Mouse (Mus musculus) neural tube, embryonic 11.5 days (tissue): ENCODE results near the gene Eef2k. TPM values are rescaled to one million over a fixed set of nuclear protein-coding genes. Genes with fewer than 3 reads are reported as not detected.

Experiments used
- ATAC-seq: fragments of 200-750 bp; cut with Nextera tagmentation; 2 replicates; pipeline ENCODE4 v1.8.0; 2017; ENCODE audit warnings: moderate number of reproducible peaks, mild to moderate bottlenecking, moderate TSS enrichment, moderate library complexity; ENCODE audit not compliant: insufficient read depth, low FRiP score, low TSS enrichment
- DNase-seq: peaks from one replicate; pipeline ENCODE4 v3.0.0-alpha.2; 2015; ENCODE audit warnings: low spot score
- H3K27ac ChIP-seq: fragments of 300-500 bp; sonication (generic); 2 replicates; pipeline ENCODE4 v1.5.1; 2014; ENCODE audit warnings: low read depth, mild to moderate bottlenecking, low read length
- H3K27me3 ChIP-seq: fragments of 300-500 bp; sonication (generic); 2 replicates; pipeline ENCODE4 v1.6.1; 2014; ENCODE audit warnings: mild to moderate bottlenecking, low read length, mixed read lengths; ENCODE audit not compliant: control insufficient read depth, insufficient read depth
- H3K36me3 ChIP-seq: fragments of 300-500 bp; sonication (generic); 2 replicates; pipeline ENCODE4 v1.6.1; 2014; ENCODE audit warnings: mild to moderate bottlenecking, low read length, moderate library complexity, mixed read lengths; ENCODE audit not compliant: control insufficient read depth, insufficient read depth
- H3K4me1 ChIP-seq: fragments of 300-500 bp; sonication (generic); 2 replicates; pipeline ENCODE4 v1.6.1; 2014; ENCODE audit warnings: low read length, mixed read lengths; ENCODE audit not compliant: control insufficient read depth, insufficient read depth
- H3K4me2 ChIP-seq: fragments of 300-500 bp; sonication (generic); 2 replicates; pipeline ENCODE4 v1.6.1; 2014; ENCODE audit warnings: low read depth, mild to moderate bottlenecking, moderate library complexity
- H3K4me3 ChIP-seq: fragments of 300-500 bp; sonication (generic); 2 replicates; pipeline ENCODE4 v1.5.1; 2014; ENCODE audit warnings: low read depth, low read length
- H3K9ac ChIP-seq: fragments of 300-500 bp; sonication (generic); 2 replicates; pipeline ENCODE4 v1.6.1; 2014; ENCODE audit warnings: mild to moderate bottlenecking, low read length
- H3K9me3 ChIP-seq: fragments of 300-500 bp; sonication (generic); 2 replicates; pipeline ENCODE4 v1.6.1; 2016; ENCODE audit warnings: low read length; ENCODE audit not compliant: control insufficient read depth
- WGBS: fragments of 180-500 bp; shearing (Covaris S2); extraction: QIAGEN DNeasy Blood & Tissue Kit; methylation state at CpG from one replicate; pipeline ENCODE4 v1.1.7; 2014; 5-methylcytosine and 5-hydroxymethylcytosine counted together
- polyA plus RNA-seq: library from polyadenylated mRNA; unstranded; fragments of >200 nt; fragmentation: Nextera tagmentation; extraction: Ambion mirVana; gene quantifications from 2 replicates; pipeline ENCODE4 v1.2.1, GENCODE M21; 2014

The Eef2k gene
- polyA plus RNA-seq, 1 experiment from 2014 or later, result 10.3 TPM

DNA sequence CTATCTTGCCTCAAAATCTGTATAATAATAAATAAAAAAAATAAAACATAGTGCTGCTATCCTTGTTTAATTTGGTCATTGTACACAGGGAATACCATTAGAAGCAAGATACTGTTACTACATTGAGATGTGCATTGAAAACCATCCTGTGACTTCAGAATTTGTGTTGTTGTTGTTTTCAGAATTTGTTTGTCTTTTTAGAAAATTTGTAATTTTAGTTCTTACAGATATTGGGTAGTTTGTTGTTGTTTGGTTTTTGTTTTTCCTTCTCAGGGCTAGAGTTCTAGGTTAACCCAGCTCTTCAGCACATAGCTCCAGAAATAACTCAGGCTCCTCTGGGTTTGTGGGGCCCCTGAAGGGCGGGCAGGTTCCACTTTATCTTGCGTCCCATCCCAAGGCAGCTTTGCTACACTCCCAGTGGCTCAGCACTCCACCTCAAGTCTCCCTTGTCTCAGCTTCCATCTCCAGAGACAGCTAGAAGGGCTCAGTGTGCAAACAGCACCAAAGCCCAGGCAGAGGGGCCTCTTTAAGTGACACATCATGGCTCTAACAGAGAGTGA, 18.9 kb downstream of the Eef2k start:
- Histone ChIP-seq H3K4me2 (no peak overlapping the region), H3K9ac (no peak overlapping the region), H3K27me3 (no peaks in the 10 kb centered on the region), H3K4me1 (peaks cover 23% of the 10 kb centered on the region), H3K36me3 (no peaks in the 10 kb centered on the region), H3K4me3 (no peak overlapping the region), H3K27ac (no peak overlapping the region), H3K9me3 (no peaks in the 10 kb centered on the region)
- 49% methylated on average over 2 of the region's 2 CpGs for WGBS
- ATAC-seq (no peak), DNase-seq (no peak)

DNA sequence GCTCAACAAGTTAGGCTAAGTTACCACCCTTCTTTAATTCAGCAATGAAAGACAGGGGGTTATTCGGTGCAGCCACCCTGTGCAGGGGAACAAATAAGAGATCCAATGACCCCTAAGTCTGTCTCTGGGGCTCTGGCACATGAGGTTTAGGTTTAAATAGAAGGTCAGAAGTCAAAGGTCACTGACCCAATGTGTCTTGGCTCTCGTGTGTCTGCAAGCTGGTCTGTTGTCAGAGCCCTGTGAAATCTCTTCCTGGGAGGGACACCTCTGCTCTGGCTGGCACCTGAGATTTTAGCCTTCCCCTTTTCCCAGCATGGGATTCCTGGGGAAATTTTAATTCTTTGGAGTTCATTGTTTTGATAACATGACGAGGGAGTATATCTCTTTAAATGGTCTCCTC, 19.6 kb downstream of the Eef2k start:
- 17% methylated on average over 3 of the region's 3 CpGs for WGBS
- H3K4me3 ChIP-seq, result no peak overlapping the region
- no peak for ATAC-seq
- H3K4me1 ChIP-seq, result peaks cover 23% of the 10 kb centered on the region
- no peak overlapping the region for H3K9ac ChIP-seq
- no peak for DNase-seq
- H3K9me3 ChIP-seq, result no peaks in the 10 kb centered on the region
- H3K36me3 ChIP-seq, result no peaks in the 10 kb centered on the region
- no peaks in the 10 kb centered on the region for H3K27me3 ChIP-seq
- H3K4me2 ChIP-seq, result no peak overlapping the region
- no peak overlapping the region for H3K27ac ChIP-seq

DNA sequence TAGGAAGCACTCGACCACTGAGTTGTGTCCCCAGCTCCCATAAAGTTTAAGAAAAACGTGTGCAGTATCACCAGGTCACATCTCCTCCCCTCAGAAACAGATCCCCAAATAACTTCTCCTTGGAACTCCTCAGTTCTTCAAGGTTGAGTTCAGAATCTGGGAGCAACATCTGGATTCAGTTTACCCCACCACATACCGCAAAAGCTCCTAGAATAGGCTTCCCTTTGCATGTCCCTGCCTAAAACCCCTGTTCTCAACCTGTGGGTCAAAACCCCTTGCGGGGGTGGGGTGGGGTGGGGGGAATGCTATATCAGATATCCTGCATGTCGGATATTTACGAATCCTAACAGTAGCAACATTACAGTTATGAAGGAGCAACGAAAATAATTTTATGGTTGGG, 20.0 kb downstream of the Eef2k start:
- H3K9ac ChIP-seq, result no peak overlapping the region; the same call in 1 of the 2 replicates
- DNase-seq (no peak), ATAC-seq (no peak)
- no peak overlapping the region for H3K27ac ChIP-seq
- no peak overlapping the region for H3K4me2 ChIP-seq
- H3K4me1 ChIP-seq, result peaks cover 23% of the 10 kb centered on the region
- H3K27me3 ChIP-seq, result no peaks in the 10 kb centered on the region
- H3K9me3 ChIP-seq, result no peaks in the 10 kb centered on the region
- H3K36me3 ChIP-seq, result no peaks in the 10 kb centered on the region
- 49% methylated on average over 7 of the region's 7 CpGs for WGBS
- no peak overlapping the region for H3K4me3 ChIP-seq

DNA sequence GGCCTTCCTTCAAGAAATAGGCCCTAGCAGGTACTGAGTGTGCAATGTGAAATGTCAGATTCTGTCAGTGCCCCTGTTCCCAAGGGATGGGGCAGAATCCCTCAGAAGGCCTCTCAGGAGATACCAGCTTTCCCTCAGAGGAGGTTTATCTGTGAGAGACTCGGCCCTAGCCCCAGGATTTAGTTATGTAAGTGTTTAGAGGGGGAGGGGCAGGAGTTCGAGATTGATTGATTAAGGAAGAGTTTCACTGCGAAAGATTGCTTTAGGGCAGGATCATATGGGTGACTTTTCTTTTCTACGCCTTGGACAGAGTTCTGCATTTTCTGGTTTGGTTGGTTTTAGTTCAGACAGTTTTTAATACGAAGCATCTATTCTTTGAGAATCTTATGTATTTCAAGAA, 20.8 kb downstream of the Eef2k start:
- no peak overlapping the region for H3K4me2 ChIP-seq
- 38% methylated on average over 5 of the region's 5 CpGs for WGBS
- H3K27me3 ChIP-seq, result no peaks in the 10 kb centered on the region
- no peak overlapping the region for H3K9ac ChIP-seq
- ATAC-seq (no peak), DNase-seq (peak; percentile 19)
- no peak overlapping the region for H3K4me3 ChIP-seq
- H3K36me3 ChIP-seq, result no peaks in the 10 kb centered on the region
- no peak overlapping the region for H3K27ac ChIP-seq
- H3K9me3 ChIP-seq, result no peaks in the 10 kb centered on the region
- H3K4me1 ChIP-seq, result peaks cover 23% of the 10 kb centered on the region

DNA sequence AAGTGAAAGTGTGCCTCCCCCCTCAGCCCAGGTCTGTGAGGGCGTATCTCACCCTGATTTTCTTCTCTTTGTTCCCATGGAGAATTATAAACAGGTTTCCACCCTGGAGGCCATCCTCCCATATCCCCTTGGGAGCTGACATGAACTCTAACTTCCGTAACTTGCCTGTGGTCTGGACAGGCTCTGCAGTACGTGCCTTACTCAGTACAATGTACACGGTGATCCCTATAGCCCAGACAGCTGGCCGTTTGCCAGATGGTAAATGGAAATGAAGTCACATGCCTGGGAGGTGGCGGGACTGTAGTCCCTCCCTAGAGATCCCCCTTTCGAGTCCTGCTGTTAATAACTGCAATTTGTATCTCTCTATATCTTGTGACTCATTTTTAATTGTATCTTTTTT, 22.5 kb downstream of the Eef2k start:
- Histone ChIP-seq H3K27ac (no peak overlapping the region), H3K9ac (no peak overlapping the region), H3K4me2 (no peak overlapping the region), H3K36me3 (no peaks in the 10 kb centered on the region), H3K27me3 (no peaks in the 10 kb centered on the region), H3K4me3 (no peak overlapping the region), H3K4me1 (peaks cover 23% of the 10 kb centered on the region), H3K9me3 (no peaks in the 10 kb centered on the region)
- 13% methylated on average over 7 of the region's 7 CpGs for WGBS
- ATAC-seq (peak; percentile 86), DNase-seq (peak; percentile 77)

DNA sequence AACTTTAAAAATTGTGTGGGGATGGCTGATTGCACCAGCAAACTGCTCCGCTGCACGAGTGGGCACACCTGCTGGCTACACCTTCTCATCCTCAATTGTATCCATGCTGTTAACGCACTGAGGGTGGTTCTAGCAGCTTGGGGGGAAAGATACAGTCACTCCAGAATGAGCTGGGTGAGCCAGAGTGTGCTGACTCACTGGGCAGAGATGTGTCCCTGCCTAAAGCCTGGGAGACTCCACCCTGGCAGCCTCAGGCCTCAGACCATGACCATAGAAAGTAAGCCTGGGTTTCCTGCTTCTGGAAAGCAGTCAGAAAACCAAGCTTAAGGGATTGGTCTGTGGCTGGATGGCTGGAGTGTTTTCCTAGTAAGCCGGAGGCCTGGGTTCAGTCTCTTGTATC, 23.2 kb downstream of the Eef2k start:
- Histone ChIP-seq H3K9me3 (no peaks in the 10 kb centered on the region), H3K4me1 (peaks cover 23% of the 10 kb centered on the region), H3K9ac (no peak overlapping the region), H3K36me3 (no peaks in the 10 kb centered on the region), H3K4me2 (no peak overlapping the region), H3K27ac (peak overlapping the region; percentile 45), H3K27me3 (no peaks in the 10 kb centered on the region), H3K4me3 (no peak overlapping the region)
- ATAC-seq (no peak), DNase-seq (no peak)
- WGBS, result 54% methylated on average over 4 of the region's 4 CpGs

DNA sequence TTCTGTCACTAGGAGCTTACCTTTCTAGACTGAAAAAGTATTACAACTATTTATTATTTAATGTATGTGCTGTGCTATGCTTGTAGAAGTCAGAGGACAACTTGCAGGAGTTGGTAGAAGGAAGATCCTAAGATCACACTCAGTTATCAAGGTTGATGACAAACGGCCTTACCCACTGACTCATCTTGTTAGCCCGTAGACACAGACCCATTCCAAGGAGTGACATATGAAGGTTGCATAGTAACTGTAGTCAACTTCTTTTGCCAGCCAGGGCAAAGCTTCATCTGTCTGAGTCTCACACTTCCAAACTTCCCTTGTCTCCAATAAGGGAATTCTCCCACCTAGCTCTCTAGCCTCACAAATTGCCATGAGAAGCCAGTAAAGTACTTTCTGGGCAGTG, 24.1 kb downstream of the Eef2k start:
- no peak overlapping the region for H3K4me2 ChIP-seq
- H3K27ac ChIP-seq, result no peak overlapping the region
- DNase-seq, result no peak
- H3K36me3 ChIP-seq, result no peaks in the 10 kb centered on the region
- peaks cover 23% of the 10 kb centered on the region for H3K4me1 ChIP-seq
- no peak for ATAC-seq
- H3K9ac ChIP-seq, result no peak overlapping the region
- no peaks in the 10 kb centered on the region for H3K9me3 ChIP-seq
- no peak overlapping the region for H3K4me3 ChIP-seq
- 79% methylated on average over 2 of the region's 2 CpGs for WGBS
- no peaks in the 10 kb centered on the region for H3K27me3 ChIP-seq

DNA sequence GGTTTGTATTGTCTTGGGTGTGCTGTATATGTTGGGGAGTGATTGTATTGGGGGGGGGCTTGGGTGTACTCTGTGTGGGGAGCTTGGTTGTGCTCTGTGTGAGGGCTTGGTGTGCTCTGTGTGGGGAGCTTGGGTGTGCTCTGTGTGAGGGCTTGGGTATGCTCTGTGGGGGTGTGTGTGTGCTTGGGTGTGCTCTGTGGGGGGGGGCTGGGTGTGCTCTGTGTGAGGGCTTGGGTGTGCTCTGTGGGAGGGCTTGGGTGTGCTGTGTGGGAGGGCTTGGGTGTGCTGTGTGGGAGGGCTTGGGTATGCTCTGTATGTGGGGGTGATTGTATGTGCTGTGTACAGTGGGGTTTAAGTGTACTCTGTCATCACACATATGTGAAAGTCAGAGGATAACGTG, 25.1 kb downstream of the Eef2k start:
- Histone ChIP-seq H3K4me1 (peaks cover 18% of the 10 kb centered on the region), H3K36me3 (no peaks in the 10 kb centered on the region), H3K4me2 (no peak overlapping the region), H3K27ac (no peak overlapping the region), H3K9ac (no peak overlapping the region), H3K9me3 (no peaks in the 10 kb centered on the region), H3K4me3 (no peak overlapping the region), H3K27me3 (no peaks in the 10 kb centered on the region)
- ATAC-seq (no peak), DNase-seq (no peak)
- 76% methylated on average over 1 of the region's 1 CpGs for WGBS

DNA sequence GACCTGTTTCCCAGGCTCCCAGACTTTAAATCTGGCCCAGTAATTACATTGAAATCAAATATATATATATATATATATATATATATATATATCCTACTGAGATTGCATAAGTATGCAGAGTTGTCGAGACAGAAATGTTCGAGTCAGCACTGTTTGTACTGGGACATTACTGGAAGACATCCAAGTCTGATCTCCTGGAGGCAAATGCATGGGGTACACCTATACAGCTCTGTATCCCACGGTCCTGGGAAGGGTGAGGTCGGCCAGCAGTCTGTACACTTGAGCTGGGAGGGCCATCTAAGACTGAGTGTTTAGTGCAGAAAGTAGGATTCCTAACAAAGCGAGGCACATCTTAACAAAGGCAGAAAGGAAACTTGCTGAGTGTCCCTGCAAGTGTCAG, 27.3 kb downstream of the Eef2k start:
- Histone ChIP-seq H3K4me3 (no peak overlapping the region), H3K4me1 (peaks cover 7% of the 10 kb centered on the region), H3K9me3 (no peaks in the 10 kb centered on the region), H3K9ac (0 out of 2 replicates have a peak overlapping the region, but pooled peaks have one; percentile 7), H3K36me3 (no peaks in the 10 kb centered on the region), H3K27ac (no peak overlapping the region), H3K27me3 (no peaks in the 10 kb centered on the region), H3K4me2 (no peak overlapping the region)
- ATAC-seq (no peak), DNase-seq (no peak)
- 82% methylated on average over 5 of the region's 5 CpGs for WGBS
